Mouse (Mus musculus) heart, adult 8-10 months (tissue): ENCODE results near the gene Brpf3. TPM values are rescaled to one million over a fixed set of nuclear protein-coding genes. Genes with fewer than 3 reads are reported as not detected.
A peak's percentile ranks its signal among the peaks of the same experiment; 100 is the strongest.
"Not testable (repeated sequence)": the region's sequence is repeated elsewhere in the genome, so short reads cannot be mapped to it uniquely, and the experiment has no call there.

Source experiments
- DNase-seq: peaks from one replicate; pipeline ENCODE4 v3.0.0; 2022; ENCODE audit warnings: low spot score
- total RNA-seq, 4 experiments: library from RNA; stranded (reverse); gene quantifications; 2 replicates each; pipeline ENCODE4 v1.2.4; 2022

Gene Brpf3
- total RNA-seq, 4 experiments from 2014 or later: 8.5 to 15.3 (median 14.6) TPM

DNA sequence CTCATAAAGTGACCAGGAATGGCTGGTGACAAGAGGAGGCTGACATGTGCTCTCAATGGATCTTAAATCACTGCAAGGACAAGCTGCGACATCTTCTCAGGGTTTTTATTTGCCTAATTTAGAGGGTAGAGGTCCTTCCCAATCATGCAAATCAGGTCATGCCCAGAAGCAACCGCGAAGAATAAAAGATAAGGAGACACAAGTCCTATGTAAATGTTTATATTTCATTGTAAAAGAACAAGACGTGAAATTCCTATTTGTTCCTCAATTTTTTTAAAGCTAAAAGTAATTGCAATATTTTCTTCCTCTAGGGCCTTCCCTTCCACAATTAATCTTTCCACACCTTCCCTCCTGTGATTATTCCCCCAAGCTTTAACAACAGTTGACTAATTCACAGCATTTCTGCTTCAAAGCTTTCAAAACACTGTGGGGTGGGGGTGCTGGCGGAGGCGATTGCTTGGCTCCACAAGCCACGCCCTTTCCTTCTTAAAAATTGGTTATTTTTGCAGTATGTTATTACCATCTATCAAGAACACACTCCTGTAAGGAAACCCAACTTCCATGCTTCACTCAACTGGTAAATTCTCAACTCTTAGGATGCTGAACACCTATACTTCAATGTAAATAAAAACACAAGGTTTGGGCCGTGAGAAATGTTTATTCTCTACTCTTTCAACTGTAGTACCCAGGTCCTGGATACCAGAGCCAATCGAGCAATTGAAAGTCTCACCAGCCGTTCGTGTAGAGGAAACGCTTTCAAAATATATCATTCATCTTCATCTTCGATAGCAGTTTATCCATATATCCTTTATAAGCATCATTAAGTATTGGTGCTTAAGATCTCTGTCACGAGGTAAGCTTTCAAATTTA is 1.4 kb upstream of the Brpf3 start:
- no peak for DNase-seq

DNA sequence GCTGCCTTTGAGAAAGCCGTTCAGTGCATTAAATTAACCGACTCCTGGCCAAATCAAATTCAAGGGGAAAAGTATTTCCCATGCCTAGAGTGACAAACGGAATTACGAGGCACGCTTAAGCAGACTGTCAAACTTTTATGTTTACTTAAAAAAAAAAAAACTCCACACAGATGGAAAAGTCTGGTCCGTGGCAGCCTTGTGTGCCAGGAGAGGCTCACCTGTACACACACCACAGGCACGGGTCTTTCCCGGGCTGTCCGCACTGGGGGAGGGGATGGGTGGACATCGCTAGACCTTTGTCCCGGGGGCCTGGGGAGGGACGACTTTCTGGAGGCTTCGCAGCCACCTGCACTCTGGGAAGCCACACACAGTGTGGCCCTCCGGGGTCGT is 614 bp upstream of the Brpf3 start:
- DNase-seq: no peak

DNA sequence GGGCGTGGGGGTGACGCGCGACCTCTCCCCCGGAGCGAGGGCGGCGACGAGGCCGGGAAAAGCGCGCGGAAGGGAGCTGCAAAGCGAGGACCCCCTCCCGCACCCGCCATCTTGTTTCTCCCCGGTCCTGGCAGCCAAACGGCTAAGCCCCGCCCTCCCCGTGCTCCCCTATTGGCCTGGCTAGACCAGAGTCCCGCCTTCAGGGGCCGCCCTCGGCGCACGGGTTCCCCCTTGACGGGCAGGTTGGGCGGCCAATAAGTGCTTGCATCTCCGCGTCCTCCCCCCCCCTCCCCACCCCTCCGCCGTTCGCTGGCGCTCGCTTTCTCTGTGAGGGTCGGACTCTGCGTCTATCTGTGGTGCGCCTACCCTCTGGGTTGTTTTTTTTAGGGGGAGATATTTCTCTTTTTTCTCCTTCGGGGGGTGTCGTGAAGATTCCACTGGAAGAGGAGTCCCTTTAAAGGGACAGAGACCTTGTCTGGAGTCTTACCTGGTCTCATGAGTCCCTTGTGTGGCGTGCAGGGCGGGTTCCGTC is 650 bp downstream of the Brpf3 start:
- peak; percentile 99 for DNase-seq

DNA sequence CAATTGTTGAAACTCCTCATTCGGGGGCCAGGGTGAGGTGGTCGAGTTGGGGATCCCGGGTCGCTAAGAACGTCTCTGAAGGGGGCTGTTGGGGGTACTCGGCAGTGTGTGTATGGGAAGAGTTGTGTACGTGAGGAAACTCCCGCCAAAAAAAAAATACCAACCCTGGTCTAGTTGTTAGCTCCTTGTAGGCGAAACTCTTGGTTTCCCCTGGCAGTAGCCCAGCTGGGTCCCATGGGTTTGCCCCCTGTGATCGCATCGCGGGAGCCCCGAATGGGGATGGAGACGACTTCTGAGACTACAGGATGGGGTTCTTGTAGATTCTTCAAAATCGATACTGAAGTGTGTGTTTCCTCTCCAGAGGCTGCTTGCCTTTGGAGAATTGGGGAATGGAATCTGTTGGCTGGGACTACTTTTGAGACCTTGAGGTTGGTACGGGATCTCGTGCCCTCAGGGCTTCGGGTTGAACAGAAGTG is 1.2 kb downstream of the Brpf3 start:
- DNase-seq: no peak

DNA sequence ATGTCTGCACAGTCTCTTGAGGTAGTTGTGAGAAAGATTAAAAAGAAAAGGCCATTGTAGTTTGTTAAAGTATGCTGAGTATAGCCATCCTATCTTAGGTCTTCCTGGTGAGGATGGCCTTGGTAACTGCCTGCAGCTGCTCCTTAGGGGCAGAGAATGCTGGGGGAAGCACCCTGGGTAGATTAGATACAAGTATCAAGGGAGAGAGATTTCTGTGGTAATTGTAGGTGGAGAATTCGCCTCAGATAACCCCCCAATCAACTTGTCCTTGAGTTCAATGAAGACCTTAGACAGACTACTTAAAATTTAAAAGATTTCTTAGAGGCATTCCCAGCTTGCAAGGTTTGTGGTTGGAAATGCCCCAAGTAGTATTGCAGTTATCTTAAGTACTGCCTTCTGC is 2.4 kb downstream of the Brpf3 start:
- DNase-seq: no peak

DNA sequence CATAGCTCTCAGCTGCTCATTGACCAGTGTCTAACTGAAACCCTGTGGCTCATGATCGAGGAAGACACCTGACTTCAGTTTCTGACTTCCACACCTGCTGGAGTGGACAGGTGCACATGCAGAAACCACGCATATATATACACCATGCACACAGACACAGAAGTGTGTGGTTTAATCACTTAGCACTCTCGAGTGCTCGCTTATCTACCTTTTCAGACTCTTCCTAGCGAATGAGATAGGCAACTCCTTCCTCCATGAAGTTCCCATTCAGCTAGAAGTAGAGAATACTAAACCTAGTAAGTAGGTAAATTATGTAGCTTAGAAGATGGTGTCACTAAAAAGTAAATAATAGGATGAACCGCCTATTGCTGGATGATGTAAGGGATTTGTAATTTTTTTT is 4.1 kb downstream of the Brpf3 start:
- no peak for DNase-seq

DNA sequence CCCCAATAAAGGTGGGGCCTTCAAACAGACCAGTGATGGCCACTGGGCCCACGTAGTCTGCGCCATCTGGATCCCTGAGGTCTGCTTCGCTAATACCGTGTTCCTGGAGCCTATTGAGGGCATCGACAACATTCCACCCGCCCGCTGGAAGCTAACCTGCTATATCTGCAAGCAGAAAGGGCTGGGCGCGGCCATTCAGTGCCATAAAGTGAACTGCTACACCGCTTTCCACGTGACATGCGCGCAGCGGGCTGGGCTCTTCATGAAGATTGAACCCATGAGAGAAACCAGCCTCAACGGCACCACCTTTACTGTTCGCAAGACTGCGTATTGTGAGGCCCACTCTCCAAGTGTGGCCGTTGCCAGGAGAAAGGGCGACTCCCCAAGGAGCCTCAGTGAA is 5.9 kb downstream of the Brpf3 start:
- no peak for DNase-seq

DNA sequence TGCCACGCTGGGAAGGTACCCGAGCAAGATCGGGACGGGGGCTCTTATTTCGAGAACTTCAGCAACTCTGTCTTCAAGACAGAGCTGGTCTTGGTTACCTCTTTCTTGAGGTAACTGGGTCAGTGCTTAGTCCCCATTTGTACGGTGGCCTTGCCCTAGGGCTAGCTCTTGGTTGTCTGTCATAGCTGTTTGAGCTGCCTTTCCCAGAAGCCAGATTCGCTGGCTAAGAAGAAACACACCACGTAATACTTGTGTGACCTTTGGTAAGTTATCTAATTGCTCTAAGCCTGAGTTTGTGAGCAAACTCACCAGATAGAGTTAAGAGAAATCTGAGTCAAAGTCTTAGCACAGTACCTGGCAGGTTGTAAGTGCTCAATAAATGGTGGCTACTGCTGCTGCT is 7.8 kb downstream of the Brpf3 start:
- no peak for DNase-seq

DNA sequence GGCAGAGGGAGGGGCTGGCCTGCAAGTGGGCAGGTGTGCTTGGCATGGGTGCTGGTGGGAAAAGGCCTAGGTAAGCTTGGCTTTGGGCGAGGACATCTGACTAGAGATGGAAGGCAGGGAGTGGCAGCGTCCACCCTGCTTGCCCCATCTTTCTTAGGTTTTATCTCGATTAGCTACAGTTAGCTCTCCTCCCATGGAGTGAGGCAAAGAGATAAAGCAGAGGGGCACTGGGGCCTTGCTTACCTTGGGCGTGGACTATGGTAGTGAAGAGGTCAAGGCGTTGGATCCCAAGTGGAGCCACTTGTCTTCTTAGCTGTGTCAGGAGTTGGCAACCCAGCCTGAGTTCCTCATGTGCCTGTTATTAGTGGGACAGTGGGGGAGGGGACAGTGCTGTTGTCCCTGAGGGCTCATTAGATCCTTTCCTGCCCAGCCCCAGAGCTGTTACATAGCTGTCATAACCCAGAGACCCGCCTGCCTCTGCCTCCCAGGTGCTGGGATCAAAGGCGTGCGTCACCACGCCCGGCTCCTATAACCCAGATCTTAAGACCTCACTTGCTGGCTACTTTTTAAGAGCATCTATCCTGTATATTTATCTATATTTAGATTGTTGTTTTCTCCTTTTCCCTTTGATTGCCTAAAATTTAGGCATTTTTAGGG is 8.4 kb downstream of the Brpf3 start:
- DNase-seq: no peak

DNA sequence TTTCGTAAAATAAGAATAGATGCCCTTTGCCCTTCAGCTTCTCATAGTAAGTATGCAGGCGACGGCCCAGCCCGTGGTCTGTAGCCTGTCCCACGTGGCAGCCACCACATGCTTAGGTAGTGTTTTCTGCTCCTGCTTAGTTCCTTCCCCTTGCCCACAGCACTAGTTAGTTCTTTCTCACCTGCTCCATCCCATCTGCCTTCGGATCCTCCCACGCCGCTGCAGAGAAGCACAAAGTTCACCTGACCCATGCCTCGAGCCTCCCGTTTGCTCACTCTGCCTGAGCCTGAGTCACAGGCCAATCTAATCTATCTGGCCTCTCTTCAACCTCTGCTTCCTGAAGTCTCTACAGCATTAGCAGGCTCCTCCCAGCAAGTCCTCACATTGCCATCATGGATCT is 11.5 kb downstream of the Brpf3 start:
- DNase-seq: no peak

DNA sequence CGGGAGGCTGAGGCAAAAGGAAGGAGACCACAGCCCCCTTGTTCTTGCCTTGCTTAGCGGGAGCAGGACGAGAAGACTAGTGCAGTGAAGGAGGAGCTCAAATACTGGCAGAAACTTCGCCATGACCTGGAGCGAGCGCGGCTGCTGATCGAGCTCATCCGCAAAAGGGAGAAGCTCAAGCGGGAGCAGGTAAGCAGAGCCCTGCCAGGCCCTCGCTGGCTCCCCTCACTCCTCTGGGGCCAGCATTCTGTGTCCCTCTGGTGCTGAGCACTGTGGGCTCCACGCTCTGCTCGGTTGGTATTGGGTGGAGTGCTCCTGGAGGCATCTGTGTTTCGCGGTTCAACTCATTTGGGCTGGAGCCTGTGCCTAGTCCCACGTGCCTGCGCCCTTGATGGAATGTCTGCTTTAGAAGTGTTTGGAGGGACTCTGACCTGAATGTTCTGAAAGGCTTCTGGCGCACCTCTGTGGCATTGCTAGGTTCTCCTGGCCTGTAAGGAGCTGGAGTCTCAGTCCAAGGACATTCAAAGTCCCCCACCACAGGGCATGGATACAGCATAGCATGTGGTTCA is 13.7 kb downstream of the Brpf3 start:
- no peak for DNase-seq

DNA sequence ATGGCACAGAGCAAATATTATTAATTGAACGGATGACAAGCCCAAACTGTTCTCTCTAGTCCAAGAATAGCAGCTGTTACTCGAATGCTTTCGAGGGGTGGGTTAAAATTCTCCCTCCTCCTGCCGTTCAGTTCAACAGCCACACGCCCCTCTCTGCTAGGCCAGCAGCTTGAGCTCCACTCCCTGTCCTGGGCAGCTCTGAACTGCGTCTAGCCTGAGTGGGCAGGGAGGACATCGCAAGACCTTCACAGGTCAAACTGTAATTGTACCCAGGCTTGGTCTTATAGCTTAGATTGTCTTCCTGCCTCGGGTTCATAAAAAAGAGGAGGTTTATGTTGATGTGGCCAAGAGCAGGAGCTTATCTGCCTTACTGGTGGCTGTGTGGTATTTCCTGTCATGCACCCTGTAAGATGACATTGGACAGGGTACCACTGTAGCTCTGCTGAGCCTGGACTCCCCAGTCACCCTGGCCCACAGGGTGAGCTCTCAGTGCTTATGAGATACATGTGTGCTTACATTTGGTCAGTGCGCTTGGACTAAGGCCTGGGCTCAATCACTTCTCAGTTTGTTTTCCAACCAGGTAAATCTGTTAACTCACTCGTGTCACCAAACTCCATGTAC is 14.6 kb downstream of the Brpf3 start:
- no peak for DNase-seq

DNA sequence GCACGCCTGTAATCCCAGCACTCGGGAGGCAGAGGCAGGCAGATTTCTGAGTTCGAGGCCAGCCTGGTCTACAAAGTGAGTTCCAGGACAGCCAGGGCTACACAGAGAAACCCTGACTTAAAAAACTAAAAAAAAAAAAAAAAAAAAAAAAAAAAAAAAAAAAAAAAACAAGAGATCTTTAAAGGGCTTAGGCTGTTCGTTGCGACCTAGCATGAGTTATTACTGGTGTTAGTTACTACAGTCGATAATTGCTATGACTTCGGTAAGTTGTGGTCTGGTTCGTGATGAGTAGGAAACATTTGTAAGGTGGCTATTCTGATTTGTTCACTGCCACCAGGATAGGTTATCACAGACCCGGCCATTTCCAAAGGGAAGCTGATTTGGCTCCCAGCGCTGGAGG is 15.4 kb downstream of the Brpf3 start:
- DNase-seq: not testable (repeated sequence)

DNA sequence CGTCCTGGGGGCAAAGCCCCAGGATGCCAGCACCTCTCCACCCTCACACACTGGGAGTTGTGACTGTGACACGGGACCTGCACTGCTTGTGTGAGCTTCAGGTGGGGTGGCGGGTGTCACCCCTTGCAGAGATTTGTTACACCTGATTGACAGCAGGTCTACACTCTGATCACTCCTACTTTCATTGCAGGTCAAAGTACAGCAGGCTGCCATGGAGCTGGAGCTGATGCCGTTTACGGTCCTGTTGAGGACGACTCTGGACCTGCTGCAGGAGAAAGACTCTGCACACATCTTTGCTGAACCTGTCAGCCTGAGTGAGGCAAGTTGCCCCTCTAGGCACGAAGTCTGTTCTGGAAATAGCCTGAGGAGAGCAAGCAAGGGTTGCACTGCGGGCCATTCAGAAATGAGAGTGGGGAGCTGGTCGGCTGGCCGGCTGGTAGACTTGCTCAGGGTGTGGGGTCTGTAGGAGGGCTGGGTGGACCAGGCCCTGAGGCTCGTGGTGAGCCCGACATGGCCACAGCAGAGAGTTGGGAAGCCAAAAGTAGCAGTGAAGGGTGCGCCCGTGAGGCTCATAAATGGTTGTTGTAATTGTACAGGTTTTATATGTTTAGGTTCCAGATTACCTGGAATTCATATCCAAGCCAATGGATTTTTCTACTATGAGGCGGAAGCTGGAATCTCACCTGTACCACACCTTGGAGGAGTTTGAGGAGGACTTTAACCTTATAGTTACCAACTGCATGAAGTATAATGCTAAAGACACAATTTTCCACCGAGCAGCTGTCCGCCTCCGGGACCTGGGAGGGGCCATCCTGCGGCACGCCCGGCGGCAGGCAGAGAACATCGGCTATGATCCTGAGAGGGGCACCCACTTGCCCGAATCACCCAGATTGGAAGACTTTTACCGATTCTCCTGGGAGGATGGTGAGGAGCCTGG is 16.3 kb downstream of the Brpf3 start:
- DNase-seq: no peak

DNA sequence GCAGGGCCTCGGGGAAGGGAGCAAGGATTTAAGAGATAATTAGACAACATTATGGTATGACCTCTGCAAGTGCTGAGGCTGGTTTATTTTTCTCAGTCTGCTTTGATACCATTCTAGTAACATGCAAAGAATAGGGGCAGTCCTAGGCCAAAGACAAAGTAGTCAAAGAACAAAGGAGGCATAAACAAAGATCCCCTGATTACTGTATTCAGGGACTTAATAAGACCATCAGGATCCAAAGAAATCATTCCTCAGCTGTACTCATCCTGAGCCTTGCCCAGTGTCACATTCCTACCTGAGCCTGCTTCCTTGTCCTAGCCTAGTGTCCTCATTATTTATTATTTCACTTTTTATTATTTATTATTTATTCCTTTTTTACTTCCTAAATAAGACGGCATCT is 19.3 kb downstream of the Brpf3 start:
- DNase-seq: no peak

DNA sequence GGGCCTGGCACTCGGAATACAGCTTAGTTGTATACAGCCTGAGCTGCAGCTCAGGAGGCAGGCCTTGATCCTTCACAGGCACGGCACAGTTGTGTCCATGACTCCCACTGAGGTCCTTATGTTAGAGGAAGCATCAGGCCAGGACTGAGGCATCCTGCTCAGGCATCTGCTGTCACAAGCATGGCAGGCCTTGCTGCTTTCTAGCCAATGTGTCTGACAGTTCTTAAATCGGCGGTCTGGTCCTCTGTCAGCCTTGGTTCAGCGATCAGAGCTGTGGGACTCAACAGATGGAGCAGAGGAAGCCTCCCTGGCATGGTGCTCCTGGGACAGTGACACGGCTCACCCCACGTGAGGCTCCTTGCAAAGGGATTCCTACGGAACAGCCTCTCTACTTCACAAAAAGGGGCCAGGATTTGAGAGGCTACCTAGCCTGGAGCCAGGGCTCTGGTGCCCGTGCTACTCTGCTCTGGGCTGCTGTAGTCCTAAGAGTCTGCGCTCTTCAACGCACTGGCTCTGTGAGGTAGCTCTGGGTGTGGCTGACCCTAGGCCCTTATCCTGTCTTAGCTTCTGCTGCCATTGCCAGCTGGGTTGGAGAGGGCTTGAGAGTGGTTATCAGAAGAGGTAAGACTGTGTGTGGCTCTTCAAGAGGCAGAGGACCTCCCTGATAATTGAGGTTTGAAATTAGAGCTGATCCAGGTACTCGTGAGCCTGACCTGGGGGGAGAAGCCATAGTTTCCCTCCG is 22.3 kb downstream of the Brpf3 start:
- no peak for DNase-seq

DNA sequence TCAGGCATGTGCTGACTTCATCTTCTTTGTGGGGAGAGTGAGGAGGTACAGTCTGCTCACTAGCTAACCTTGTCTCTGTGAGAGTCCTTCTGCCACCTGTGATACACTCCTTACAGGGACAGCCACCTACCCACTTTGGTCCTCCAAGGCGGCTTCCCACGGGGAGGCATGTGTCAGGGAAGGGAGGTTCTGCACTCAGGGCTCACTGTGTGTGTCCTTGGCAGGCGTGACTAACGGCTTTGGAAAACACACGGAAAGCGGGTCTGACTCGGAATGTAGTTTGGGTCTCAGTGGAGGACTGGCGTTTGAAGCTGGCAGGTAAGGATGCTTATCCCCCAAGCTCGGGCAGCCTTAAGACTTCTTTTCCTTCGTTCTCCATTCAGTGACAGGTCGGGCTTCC is 22.9 kb downstream of the Brpf3 start:
- no peak for DNase-seq

DNA sequence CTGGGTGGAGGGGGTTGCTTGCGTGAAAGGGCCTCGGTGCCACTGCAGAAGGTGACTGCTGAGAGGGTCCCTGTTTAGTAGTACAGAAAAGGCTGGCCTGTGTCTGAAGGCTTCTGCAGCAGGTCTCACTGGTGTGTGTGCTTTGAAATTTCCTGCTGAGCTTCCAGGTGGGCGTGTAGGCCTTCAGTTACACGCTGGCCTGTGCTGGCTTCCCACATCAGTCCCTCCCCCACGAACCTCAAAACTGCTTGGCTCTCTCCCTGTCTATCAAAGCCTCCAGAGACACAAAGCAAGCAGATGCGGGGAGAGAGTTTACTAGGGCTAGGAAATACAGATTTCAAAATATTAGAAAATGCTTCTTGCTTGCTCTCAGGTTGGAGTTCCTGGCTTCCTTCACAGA is 24.0 kb downstream of the Brpf3 start:
- no peak for DNase-seq

DNA sequence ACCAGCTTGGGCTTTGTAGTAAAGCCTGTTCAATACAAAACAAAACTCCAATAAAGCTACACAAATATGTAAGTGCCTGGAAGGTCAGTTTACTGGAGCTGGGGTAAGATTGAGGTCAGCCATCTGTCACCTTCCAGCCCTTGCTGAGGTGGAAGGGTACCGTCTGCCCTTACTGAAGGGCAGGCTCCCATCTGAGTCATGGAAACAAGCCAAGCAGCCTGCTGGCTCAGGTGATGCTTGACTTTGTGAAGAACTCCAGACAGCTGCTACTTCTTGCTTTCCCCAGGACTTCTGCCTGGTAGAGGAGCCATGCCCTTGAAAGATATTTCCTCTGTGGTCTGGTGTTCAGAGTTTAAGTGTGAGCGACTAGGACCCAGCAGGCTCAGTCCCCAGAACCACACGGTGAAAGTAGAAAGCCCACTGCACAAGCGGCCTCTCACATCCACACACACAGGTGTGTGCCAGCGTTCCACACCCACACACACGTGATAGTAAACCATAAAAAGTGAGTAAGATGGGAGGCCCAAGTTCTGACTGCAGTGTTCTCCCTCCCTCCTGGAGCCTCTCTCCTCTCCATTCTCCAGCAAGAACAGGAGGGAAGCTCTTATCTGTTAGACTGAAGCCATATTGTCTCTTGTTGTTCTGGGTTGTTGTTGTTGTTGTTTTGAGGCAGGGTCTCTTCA is 24.6 kb downstream of the Brpf3 start:
- DNase-seq: no peak
